Mouse (Mus musculus) spleen, postnatal 36 days (tissue): ENCODE measurements at regions not wholly inside any gene's neighbourhood (a gene's known extent, or its start where the extent isn't known, plus 50 kb on each side); places are given as distances from the start of the nearest gene placed in this dataset.
A peak's percentile ranks its signal among the peaks of the same experiment; 100 is the strongest.

Experiments
- DNase-seq, 2 experiments: peaks; one replicate each; pipeline ENCODE4 v3.0.0; 2022; ENCODE audit warnings: low spot score in 2 of 2, mixed read lengths in 1 of 2

DNA sequence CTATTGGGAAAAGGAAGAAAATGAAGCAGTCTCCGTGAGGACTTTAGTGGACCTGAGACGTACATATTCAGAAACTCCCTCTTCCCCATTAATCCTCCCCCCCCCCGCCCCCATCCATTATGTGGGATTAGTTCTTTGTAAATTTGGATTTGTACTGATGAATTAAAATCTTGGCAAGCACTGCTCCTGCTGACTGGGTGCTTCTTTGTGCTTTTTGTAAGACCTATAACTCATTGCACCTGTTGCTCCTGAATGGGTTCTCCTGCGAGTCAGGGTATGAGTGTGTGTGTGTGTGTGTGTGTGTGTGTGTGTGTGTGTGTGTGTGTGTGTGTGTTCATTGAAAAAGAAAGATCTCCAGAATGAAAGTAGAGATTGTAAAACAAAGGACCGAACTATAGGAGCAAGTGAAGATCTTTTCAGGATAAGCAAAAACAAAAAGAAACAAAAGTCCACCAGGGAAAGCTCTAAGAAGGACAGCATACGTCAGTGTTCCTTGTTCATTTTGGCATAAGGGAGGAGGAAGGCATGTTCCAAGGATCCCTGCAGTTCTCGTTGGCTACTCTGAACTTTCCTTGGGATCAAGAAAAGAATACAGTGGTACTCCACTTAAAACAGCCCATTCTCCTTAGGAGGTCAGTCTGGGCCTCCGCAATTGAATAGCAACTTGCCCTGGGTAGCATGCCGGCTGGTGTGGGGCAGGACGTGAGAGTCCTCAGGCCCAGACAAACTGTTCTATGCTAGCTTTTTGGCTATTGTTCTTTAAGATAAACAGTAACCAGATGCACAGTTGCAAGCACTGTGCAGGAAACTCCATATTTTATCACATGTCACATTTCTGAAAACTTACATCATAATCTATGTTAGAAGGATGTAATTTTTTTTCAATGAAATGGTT, 131.9 kb upstream of the Zfp462 start:
- no peak for DNase-seq

DNA sequence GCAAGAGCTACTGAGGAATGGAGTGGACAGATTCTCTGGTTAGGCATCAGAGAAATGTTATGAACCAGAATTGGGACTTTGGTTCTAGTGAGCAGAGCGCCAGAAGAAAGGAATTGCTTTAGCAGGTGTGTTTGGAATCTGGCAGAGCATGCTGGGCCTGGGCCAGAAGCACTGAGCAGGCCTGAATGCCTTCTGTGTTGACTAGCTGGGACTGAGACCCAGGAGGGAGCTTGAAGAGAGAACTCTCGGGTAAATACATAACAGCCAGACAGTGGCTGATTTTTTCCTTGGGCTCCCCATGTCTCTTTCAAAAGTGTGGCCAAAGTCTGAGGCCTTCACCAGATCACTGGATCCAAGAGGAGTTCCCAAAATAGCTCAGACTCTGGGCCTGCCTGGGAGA, 107.5 kb upstream of the Zfp462 start:
- DNase-seq = no peak

DNA sequence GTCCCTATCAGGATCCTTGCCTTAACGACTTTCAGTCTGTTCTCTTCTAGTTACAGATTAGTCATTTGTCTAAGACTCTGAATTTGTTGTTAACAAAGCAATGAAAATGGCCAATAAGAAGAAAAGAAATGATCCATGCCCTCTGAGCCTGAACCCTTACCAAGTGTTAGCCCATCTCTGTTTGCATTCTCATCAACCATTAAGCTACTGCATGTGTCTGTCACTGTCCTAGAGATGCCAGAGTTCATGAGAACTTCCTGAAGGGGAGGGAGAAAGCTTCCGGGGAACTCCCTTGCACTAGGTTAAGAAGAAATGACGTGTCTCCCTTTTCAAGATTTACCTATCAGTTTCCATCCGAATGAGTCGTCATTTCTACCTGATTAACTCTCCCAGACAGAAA, 106.7 kb upstream of the Zfp462 start:
- no peak for DNase-seq

DNA sequence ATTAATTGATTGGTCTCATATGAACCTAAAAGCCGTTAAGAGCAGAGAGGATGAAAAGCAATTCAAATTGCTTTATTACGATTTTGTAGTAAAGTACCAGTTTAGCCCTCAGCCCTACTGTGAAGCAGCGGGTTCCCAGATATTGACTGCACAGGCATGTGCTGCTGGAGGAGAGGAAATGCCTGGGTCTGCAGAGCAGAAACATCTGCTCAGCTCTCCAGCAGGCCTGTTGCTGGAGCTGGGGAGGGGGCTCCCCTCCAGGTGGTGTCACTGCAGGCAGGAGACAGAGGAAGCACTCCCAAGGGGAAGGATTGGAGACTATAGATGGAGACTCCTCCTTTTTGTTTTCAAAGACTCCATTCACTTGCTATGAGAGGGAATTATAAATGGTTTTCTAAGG, 106.1 kb upstream of the Zfp462 start:
- DNase-seq = no peak

DNA sequence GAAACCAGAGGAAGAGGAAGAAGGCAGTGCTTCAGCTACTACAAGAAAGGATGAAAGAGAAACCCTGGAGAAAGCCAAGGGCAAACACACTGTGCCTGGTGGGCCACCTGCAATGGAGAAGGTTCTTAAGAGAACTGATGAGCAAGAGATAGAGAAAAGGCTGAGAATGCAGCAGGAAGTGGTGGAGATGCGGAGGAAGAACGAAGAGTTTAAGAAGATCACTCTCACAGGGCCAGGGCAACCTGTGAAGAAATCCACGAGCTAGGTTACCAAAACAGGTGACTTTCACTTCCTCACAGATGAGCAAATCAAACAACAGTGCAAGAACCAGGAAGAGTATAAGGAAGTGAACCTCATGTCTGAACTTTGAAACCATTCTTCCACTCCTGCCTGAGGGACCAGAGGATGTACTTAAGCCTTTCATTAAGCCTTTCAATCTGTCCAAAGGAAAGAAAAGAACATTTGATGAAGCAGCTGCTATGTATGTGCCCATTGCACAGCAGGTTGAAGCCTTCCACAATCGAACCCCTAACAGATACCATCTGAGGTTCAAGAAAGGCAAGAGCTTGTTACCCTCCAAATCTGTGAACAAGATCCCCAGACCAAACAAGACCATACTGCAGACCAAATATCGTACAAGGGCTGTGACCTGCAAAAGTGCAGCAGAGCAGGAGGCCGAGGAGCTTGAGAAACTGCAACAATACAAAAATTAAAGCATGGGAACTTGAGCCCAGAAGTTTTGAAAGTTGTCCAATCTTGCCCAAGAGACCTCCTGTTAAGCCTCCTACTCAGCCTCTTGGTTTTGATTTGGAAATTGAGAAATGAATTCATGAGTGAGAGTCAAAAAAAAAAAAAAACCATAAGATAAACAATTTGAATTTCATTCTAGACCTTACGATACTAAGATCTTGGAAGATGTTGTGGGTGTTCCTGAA, 91.6 kb upstream of the Zfp462 start:
- DNase-seq = peak; percentile 7 to 8

DNA sequence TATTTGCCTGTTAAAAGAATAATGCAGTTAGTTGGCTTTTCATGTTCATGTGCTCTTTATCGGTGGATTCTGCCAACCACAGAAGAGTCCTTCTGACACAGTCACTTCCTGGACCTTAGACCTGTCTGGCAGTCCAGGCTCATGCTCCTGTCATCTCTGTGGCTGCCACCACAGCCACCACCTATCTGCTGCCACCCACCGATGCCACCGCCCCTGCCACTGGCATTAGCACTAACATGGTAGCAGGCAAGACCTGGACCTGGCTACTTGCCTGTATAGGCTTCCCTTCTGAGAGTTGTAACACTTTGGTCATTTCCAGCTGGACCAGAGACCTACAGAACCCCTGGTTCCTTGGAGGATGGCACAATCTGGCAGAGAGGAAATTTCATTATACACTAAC, 86.2 kb upstream of the Zfp462 start:
- DNase-seq = no peak

DNA sequence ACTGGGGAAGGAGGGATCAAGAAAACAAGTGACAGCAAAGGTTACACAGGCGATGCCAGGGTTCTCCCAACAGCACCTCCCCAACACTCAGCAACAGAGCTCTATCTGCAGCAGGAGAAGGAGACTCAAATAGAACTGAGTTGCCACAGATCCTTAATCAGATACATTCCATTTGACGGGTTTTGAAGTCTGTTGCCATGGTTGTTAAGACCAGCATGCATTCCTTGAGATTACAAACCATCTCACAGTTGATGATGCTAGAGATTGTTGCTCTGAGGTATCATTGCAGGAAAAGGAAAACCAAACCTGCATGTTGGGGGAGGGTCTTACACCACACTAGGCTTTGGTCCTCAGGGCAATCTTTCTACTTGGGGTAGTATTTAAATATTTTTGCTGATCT, 78.8 kb upstream of the Zfp462 start:
- DNase-seq = no peak

DNA sequence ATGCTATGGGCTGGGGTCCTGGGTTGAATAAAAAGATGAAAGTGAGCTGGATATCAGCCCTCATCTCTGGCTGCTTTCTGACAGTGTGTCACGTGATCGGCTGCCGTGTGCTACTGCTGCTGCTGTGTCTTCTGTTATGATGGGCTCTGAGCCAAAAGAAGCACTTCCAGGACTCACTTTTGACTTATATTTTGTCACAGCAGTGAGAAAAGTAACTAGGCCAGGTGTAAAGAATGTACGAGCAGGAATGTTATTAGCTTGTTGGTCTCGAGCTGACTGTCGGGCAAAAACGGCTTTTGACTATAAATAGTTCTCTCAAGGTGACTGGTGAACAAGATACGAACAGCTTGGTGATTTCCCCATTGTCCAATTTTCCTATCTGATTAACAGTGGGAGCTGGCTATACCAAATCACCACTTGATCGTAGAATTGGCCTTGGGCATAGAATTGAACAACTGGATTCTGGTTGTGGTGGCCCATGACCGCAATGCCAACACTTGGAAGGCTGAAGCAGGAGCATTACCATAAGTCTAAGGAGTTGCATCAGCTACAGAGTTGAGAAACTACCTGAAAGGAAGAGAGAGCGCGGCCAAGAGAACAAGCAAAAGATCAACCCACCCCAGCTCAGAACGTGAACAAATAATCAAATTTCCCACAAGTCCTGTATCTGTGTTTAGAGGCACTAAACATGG, 70.6 kb upstream of the Zfp462 start:
- no peak for DNase-seq

DNA sequence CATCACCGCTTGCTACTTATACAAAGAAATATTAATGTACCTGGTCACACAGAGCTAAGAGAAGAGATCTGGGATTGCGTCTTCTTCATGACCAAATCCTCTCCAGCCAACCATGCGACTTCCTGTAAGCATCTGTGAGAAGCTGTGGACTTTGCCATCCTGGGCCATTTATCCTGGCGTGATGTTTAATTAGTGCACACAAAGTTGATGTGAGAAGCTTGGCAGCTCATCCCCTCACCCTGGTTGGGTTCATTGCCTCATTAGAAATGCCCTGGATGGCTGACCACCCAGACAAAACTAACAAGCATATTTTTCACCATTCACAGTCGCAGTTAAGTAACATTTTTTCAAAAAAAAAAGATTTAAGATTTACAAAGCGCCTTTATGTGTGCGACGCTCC, 69.3 kb upstream of the Zfp462 start:
- DNase-seq = no peak

DNA sequence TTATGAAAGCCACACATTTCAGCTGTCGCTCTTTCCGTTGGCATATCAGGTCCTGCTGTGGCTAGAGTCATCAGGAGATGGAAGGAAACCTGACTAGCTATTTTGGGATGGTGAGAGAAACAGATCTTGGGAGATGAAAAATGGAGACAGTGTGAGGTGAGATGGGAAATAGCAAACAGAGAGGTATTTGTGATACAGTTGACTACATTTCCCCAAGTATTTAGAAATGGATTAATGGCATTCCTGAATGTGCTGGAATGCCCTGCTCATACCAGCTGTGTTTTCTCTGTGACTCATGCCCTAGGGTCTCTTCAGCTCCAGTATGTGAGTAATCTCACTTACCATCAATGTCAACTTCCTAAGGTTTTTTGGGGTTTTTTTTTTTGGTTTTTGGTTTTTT, 67.5 kb upstream of the Zfp462 start:
- DNase-seq = no peak

DNA sequence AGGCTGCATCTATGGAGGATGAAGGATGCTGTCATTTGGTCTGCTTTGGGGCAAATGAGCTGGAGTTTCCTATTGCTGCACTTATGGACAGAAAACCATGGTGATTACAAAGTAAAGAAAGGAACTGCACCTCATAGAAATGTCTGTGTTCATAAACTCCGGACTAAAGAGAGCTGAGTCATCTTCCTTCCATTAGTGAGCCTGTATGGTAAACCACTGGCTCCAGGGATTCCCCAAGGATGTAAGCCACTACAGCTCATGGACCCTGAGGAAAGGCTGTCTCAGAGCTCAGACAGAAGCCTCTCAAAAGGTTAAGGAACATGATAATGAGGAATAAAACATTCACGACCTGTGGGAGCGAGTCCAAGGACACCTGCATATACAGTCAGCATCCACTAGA, 66.3 kb upstream of the Zfp462 start:
- no peak for DNase-seq

DNA sequence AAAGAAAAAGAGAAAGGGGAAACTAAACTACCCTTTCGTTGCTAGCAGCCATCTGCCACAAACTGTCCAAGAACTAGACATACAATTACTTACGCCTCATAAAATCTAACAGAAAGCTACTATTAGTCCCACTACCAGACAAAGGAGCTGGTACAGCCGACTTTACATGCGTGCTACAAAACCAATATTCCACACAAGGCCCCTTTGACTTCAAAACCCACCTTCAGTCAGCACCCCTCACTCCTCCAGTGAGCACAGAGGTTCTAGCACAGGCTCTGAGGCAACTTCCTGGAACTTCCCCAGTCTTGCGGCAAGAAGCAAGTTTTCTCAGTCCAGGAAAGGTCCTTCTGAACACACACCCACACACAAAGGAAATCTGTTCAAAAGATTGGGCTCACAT, 51.6 kb upstream of the Zfp462 start:
- no peak for DNase-seq
